Comparison of ENCODE assay signal across 7 mouse cellular contexts in genomic region chr14:121062238-121063082, GRCm38 (mm10). TPM values are rescaled to one million over a fixed set of nuclear protein-coding genes. Genes with fewer than 3 reads are reported as not detected.
DNase-seq lines count a peak whose midpoint lies in the region; ATAC-seq lines count a peak whose summit lies in the region.

No protein-coding gene starts in this region.

- H3K4me3 ChIP-seq in intestine, embryonic 16.5 days (ENCODE audit: low read length): no peak overlapping the region
- no peak overlapping the region for H3K4me3 ChIP-seq in neural tube, embryonic 13.5 days

- peak; percentile 74 for ATAC-seq in intestine, embryonic 16.5 days
- ATAC-seq in neural tube, embryonic 13.5 days (ENCODE audit: low read depth): peak; percentile 92
- ATAC-seq in erythroblast, adult 5-6 weeks (replicated peaks; ENCODE audit: low FRiP score, poor library complexity, severe bottlenecking): no peak

- H3K9me3 ChIP-seq in intestine, embryonic 16.5 days (ENCODE audit: control insufficient read depth, low read length): no peaks in the 10 kb centered on the region
- H3K9me3 ChIP-seq in neural tube, embryonic 13.5 days: no peaks in the 10 kb centered on the region

- WGBS in intestine, embryonic 16.5 days: 32% methylated on average over 14 of the region's 14 CpGs
- 13% methylated on average over 14 of the region's 14 CpGs for WGBS in neural tube, embryonic 13.5 days

- no peak overlapping the region for H3K4me2 ChIP-seq in intestine, embryonic 16.5 days (ENCODE audit: low read depth, low read length)
- peak overlapping the region; percentile 21; the same call in 1 of the 2 replicates for H3K4me2 ChIP-seq in neural tube, embryonic 13.5 days

- peaks cover 26% of the 10 kb centered on the region for H3K4me1 ChIP-seq in intestine, embryonic 16.5 days (ENCODE audit: control insufficient read depth, insufficient read depth, low read length)
- peaks cover 47% of the 10 kb centered on the region for H3K4me1 ChIP-seq in neural tube, embryonic 13.5 days (replicated peaks)

- intact Hi-C loops in left cerebral cortex, postnatal 36 days (cut with DNase I): no loop called here

- no peak overlapping the region for H3K9ac ChIP-seq in intestine, embryonic 16.5 days (ENCODE audit: low read depth, low read length)
- H3K9ac ChIP-seq in neural tube, embryonic 13.5 days: peak overlapping the region; percentile 2; the same call in 1 of the 2 replicates

- H3K36me3 ChIP-seq in intestine, embryonic 16.5 days (ENCODE audit: control insufficient read depth, insufficient read depth, low read length): peaks cover 4% of the 10 kb centered on the region; the same call in 1 of the 2 replicates
- H3K36me3 ChIP-seq in neural tube, embryonic 13.5 days: no peaks in the 10 kb centered on the region

- no peaks in the 10 kb centered on the region for H3K27me3 ChIP-seq in intestine, embryonic 16.5 days (replicated peaks; ENCODE audit: control insufficient read depth, insufficient read depth, low read length)
- H3K27me3 ChIP-seq in neural tube, embryonic 13.5 days: no peaks in the 10 kb centered on the region

- H3K27ac ChIP-seq in intestine, embryonic 16.5 days (ENCODE audit: low read length): peak overlapping the region; percentile 60
- peak overlapping the region; percentile 85 for H3K27ac ChIP-seq in neural tube, embryonic 13.5 days (replicated peaks)

- DNase-seq in adrenal gland, postnatal 14 days: peak; percentile 53
- DNase-seq in cerebellum, adult 18-20 months: peak; percentile 57 to 72
- DNase-seq in frontal cortex, postnatal 14 days (ENCODE audit: low spot score in 2 of 2): peak; percentile 40 to 52
- DNase-seq in left cerebral cortex, postnatal 36 days (ENCODE audit: low spot score in 2 of 2): peak; percentile 52 to 71

RNA-seq across cellular contexts. Expression of gene Farp1, which starts 27.5 kb away (rescaled TPM):
- total RNA-seq in adrenal gland, postnatal 14 days (2021): 21.1 and 22.4 TPM in 2 replicates
- polyA plus RNA-seq in intestine, embryonic 16.5 days (2015; fragmentation: Nextera tagmentation; extraction: Ambion mirVana): 8.7 and 10.5 TPM in 2 replicates
- total RNA-seq in left cerebral cortex, postnatal 36 days (2021): 100 to 1,000 TPM; 130 to 160 TPM
- 21.0 and 21.2 TPM in 2 replicates for polyA plus RNA-seq in neural tube, embryonic 13.5 days (2015; fragmentation: Nextera tagmentation; extraction: Ambion mirVana)
- total RNA-seq in erythroblast, adult 5-6 weeks (2015; ENCODE audit: low replicate concordance): 0.42 and 0.58 TPM in 2 replicates
- total RNA-seq in erythroblast, adult 5-6 weeks (2017; ENCODE audit: low replicate concordance): 1.5 TPM in 1 of 2 replicates, not detected in the other
